Mouse (Mus musculus): Measurements from ENCODE around the gene Ipo4.

Gene Ipo4

DNA sequence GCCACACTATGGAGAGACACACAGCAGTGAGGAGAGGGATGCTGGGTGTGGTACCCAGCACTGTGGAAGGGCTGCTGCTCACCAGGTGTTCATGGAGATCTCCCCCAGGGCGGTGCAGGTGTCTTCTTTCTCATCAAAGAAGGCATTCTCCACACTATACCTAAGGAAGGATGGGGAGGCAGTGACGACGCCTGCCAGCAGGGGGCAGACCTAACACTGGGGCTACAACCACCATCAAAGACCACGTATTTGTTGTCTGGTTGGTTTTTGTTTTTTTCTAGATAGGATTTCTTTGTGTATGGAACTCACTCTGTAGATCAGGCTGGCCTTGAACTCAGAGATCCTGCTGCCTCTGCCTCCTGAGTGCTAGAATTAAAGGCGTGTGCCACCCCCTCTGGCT lies 6.4 kb downstream of the Ipo4 start:
- DNase-seq (ENCODE audit: low spot score in 2 of 2), result peak; percentile 62 to 76

DNA sequence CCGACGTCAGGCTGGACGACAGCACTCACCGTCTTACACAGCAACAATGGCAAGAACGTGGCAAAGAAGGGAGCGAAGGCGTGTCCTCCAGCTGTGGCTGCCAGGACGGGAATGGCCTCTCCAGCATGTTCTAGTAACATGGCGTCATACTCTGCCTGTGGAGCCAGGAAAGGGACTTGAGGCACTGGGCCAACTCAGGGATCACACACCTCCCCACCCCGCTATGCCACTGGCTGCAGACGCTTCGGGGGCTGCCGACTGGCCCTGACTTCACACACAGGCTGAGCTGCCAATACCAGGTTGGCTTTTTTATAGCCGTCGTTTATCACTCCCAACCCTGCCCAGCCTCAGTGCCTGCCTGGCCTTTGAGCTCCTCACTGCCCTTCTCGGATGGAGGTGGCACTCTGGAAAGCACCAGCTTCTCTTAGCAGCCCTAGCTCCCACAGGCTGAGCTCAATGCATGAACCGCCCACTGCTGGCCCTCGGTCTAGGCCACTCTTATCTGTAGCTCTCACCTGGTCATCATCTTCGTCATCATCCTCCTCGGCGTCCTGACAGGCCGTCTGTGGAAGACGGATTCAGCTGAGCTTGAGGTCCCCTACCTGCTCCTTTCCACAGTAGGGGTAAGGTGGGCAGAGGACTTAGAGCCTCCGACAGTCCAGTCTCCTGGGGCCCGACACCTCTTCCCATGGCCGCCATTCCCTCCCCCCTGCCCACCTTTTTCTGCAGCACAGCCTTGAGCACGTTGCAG lies 7.5 kb downstream of the Ipo4 start:
- no peak for DNase-seq (ENCODE audit: low spot score in 2 of 2)

DNA sequence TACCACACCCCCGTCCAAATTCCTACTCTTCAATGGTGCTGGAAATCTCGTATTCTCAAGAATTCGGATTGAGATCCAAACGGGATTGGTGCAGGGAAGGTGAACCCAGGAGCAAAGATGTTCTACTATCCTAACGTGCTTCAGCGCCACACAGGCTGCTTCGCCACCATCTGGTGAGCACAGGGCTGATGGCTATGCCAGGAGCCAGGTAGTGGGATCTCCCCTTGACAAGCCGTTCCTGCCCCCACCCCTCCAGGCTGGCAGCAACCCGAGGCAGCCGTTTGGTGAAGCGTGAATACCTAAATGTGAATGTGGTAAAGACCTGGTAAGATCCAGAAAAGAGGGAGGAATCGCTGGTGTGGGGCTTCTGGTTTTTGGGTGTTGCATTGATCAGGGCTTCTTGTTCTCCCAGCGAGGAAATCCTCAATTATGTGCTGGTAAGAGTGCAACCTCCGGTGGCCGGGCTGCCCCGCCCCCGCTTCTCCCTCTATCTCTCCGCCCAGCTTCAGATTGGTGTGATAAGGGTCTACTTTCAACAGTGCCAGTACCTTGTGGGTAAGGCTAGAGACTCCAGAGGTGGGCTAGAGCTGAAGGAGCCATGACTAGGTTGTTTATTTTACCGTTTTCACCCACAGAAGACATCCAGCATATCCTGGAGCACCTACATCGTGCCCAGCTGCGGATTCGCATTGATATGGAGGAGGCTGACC lies 17.1 kb downstream of the Ipo4 start:
- no peak for DNase-seq (ENCODE audit: low spot score in 2 of 2)

DNA sequence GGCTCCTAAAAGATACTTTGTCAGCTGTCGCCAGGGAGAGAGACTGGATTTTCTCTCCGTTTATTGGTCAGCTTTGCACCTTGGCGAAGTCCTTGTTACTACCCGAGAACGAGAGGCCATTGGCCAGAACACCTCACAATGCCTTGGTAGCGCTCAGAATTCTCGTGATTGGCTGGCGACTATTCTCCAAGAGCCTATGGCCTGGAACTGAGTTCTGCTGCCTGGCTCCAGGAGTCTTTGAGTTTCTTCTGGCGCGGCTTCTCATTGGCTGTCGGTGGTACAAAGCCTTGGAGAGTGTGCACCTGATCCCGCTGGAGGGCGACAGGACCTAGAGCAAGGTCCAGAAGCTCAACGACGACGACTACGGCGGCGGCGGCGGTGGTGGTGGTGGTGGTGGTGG lies 17.9 kb downstream of the Ipo4 start, which contains the start of gene Rec8:
Gene Rec8, plus strand, starts transcription at position 216 of the 400 bp plus-strand sequence.
- peak; percentile 17 to 31 for DNase-seq (ENCODE audit: low spot score in 2 of 2)

DNA sequence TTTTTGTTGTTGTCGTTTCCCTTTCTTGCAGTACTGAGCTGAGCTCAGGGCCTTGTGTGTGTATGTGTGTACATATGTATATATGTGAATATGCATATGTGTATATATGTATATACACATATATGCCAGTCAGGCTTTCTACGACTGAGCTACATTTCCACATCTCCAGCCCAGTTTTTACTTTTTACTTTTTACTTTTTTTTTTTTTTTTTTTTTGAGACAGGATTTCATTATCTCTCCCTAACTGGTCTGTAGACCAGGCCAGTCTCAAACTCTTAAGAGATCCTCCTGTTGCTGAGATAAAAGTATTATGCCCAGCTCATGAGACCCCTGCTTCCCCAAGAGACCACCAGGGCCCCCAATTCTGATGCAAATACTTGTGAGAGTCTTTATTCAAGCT lies 18.9 kb downstream of the Ipo4 start:
- DNase-seq (ENCODE audit: low spot score in 2 of 2), result no peak

DNA sequence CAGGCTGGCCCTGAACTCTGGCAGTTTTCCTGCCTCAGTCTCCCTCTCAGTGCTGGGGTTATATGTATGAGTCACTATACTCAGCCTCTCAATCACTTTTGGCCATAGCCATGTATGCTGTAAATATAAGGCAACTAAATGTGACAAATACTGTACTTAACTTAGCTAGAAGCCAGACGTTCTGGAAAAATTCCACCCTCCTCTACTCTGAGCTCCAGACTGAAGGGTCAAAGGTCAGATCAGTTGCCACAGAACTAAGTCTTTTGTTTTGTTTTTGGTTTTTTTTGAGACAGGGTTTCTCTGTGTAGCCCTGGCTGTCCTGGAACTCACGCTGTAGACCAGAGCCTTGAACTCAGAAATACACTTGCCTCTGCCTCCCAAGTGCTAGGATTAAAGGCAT lies 19.9 kb downstream of the Ipo4 start:
- no peak for DNase-seq (ENCODE audit: low spot score in 2 of 2)

DNA sequence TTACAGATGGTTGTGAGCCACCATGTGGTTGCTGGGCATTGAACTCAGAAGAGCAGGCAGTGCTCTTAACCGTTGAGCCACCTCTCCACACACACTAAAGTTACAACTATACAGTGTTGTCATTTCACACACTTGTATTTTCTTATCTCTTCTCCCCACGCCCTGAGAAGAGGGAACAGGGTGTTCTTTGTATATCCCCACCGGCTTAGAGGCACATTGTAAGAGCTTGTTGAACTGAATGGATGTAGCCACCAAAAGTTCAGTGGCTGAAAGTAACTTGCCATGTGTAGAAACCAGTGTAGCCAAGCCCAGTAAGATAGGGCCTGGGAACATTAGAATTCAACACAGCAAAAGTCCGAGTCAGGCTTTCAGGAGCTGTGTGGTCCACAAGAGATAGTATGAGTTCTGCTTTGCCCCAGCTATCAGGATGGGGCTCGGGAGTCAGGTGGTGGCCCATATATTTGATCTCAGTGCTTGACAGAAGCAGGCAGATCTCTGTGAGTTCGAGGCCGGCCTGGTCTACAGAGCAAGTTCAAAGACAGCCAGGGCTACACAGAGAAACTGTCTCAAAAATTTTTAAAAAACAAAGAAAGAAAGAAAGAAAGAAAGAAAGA lies 21.1 kb downstream of the Ipo4 start:
- DNase-seq (ENCODE audit: low spot score in 2 of 2), result no peak

DNA sequence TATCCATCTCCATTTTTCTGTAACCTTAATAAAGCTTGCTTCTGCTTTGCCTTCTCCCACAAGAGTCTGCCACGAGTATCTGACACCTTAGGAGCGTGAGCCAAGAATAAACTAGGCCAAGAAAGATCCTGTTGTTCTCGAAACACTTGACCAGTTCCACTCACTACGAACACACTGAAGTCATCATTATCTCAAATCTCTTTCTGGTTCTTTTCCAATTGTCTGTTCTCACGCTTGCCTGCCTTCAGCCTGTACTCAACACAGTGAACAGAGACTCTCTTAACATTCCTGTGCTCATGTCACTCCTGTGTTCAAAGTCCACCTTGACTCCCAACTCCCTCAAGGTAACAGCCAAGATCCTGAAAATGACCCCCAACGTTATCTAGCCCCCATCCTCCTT lies 22.4 kb downstream of the Ipo4 start:
- DNase-seq (ENCODE audit: low spot score in 2 of 2), result no peak

DNA sequence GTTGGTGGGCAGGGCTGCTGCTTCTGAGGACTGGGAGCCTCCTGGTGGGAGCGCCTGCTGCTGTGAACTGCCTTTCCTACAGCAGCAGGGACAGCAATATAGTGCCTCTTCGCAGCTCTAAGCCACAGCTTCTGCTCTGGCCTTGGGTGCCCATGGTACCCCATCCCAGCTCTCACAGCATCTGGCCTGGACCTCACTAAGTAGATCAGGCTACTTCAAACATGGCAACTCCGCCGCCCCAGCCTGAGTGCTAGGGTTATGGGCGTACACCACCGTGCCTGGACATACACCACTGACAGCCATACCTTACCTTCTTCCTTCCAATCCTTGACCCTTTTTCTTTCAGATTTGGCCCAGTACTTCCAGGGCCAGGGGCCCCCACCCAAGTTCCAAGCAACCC lies 27.4 kb downstream of the Ipo4 start:
- no peak for DNase-seq (ENCODE audit: low spot score in 2 of 2)

DNA sequence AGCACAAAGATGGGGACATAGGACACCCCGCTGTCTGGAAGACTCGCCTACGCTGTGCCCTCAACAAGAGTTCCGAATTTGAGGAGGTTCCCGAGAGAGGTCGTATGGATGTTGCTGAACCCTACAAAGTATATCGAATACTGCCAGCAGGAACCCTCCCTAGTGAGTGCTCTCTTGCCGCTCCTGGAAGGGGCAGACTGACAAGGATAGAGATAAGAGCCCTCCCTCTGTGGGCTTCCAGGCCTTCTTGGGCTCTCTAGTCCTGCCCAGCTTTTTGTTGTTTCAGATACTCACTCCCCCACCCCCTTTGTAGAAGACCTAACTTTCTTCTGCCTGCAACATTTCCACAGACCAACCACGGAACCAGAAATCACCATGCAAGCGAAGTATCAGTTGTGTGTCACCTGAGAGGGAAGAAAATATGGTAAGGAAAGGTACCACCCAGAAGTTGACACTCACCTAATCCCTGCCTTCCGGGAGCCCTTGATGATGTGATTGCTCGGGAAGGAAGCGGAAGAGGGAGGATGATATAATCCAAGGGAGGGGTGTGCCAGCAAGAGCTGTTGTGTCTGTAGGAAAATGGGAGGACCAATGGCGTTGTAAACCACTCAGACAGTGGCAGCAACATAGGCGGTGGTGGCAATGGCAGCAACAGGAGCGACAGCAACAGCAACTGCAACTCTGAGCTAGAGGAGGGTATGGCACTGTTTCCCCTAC lies 29.9 kb downstream of the Ipo4 start:
- no peak for DNase-seq (ENCODE audit: low spot score in 2 of 2)

DNA sequence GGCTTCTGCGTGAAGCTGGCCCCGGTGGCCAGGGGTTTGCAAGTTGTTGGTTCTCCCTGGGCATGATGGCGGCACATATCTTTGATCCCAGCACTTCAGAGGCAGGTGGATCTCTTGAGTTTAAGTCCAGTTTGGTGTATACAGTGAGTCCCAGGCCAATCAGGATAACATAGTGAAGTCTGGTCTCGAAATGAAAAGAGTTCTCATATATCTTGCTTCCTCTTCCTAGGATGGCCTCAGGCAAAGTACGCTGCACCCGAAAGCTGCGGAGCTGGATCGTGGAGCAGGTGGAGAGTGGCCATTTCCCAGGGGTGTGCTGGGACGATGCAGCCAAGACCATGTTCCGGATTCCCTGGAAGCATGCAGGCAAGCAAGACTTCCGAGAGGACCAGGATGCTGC lies 30.9 kb downstream of the Ipo4 start:
- no peak for DNase-seq (ENCODE audit: low spot score in 2 of 2)

DNA sequence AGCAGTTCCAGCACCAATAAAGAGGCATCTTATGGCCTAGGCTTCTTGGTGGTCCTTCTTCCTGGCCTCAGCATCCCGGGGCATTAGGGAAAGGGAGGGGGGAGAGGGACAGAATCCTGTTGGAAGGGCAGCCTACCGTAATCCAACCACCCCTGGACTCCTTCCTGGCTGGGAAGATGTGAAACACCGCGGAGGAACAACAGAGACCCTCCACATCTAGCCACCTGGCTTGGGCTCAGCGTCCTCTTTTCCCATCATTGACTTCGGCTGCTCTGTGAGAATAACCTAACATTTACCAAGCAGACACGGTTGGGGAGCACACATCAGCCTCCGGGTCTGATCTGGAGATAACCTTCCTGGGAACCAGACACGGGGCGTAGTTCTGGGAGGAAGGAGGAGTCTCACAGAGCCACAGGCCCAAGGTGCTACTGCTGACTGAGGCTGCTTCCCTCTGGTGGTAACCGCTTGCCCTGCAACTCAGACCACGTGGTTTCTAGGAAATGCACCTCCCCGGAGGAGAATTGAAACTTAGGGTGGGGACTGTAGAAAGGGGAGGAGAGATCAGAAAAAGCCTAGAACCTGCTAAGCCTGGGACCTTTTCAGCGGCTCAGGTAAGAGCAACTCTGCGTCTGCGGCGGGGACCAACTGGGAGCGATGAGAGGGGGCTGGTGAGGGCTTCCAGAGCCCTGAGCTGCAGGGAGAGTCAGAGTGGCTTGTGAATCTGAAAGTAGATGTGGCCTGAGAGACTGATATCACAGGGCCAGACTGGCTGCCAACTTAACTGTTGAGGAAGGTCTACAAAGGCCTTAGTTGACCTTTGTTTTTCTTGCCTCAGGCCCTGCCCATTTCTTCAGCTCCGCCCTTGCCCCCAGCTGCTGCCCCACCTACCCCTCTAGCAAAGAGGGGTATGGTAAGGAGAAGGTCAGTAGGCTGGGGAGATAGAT lies 31.9 kb downstream of the Ipo4 start:
- peak; percentile 89 to 94 for DNase-seq (ENCODE audit: low spot score in 2 of 2)

DNA sequence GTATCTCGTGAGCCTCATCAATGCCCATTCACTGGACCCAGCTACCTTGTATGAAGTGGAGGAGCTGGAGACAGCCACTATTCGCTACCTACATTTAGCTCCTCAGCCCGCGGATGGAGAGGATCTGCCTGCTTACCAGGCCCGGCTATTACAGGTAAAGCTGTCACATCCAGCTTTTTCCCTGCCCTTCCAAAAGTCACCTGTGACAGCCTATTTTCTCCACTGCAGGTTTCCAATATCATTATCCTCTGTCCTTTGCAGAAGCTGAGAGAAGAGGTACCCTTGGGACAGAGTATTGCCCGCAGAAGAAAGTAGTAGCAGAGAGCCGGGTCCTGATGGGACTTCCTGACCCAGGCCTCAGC lies 32.5 kb downstream of the Ipo4 start, which contains the start of gene Irf9:
Gene Irf9, plus strand, starts transcription at position 301 of the 362 bp plus-strand sequence.
- no peak for DNase-seq (ENCODE audit: low spot score in 2 of 2)

DNA sequence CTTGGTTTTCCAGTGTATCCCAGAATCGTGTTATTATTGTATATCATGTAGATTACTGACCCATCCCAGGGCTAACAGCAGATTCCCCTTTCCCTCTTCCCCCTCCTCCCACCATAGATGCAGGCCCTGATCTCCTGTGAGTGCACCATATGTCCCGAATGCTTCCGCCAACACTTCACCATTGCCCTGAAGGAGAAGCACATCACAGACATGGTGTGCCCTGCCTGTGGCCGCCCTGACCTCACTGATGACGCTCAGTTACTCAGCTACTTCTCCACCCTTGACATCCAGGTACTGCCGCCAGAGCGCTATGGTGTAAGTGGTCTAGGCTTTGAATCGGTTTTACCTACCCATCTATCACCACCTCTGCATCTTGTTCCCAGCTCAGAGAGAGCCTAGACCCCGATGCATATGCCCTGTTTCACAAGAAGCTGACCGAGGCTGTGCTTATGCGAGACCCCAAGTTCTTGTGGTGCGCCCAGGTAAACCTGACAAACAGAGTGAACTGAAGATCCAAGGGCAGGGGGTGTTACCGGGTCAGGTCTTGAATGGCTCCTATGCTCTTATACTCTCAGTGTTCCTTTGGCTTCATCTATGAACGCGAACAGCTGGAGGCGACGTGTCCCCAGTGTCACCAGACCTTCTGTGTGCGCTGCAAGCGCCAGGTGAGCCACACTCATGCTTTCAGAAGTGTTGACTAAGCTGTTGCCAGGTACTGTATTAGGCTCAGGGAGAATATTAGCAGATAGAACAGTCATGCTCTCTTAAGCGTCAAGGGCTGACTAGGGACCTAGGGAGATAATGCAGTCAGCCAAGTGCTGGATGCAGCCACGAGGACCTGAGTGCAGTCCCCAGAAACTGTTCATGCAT lies 37.0 kb downstream of the Ipo4 start:
- DNase-seq (ENCODE audit: low spot score in 2 of 2), result no peak

DNA sequence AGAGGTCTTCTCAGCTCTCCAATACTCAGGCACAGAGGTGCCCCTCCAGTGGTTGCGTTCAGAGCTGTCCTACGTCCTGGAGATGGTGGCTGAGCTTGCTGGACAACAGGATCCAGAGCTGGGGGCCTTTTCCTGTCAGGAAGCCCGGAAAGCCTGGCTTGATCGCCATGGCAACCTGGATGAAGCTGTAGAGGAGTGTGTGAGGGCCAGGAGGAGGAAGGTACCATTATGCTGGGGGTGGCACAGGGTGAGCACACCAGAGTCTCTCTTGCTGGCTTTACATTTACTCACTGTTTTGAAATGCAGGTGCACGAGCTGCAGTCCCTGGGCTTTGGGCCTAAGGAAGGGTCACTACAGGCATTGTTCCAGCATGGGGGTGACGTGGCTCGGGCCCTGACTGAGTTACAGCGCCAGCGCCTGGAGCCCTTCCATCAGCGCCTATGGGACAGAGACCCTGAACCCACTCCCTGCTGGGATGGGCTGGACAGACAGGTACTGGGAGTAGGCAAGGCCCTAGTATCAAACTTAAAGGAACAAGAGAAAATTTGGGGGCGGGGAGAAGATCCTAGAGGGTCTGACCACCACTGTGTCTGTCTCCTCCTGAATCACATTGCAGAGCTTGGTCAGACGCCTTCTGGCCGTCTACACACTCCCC lies 39.6 kb downstream of the Ipo4 start:
- no peak for DNase-seq (ENCODE audit: low spot score in 2 of 2)

DNA sequence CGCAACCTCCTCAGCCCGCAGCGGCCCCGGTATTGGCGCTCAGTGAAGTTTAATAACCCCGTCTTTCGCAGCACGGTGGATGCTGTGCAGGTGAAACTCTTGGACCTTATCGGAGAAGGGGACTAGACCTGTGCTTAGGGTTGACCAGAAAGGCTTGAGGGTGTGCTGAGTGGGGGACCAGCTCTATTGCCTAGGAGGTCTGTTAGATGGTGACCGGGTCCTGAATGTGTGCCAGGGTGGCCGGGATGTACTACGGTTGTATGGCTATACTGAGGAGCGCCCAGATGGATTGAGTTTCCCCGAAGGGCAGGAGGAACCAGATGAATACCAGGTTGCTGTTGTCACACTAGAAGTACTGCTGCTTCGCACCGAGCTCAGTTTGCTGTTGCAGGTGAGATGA lies 43.5 kb downstream of the Ipo4 start:
- no peak for DNase-seq (ENCODE audit: low spot score in 2 of 2)

DNA sequence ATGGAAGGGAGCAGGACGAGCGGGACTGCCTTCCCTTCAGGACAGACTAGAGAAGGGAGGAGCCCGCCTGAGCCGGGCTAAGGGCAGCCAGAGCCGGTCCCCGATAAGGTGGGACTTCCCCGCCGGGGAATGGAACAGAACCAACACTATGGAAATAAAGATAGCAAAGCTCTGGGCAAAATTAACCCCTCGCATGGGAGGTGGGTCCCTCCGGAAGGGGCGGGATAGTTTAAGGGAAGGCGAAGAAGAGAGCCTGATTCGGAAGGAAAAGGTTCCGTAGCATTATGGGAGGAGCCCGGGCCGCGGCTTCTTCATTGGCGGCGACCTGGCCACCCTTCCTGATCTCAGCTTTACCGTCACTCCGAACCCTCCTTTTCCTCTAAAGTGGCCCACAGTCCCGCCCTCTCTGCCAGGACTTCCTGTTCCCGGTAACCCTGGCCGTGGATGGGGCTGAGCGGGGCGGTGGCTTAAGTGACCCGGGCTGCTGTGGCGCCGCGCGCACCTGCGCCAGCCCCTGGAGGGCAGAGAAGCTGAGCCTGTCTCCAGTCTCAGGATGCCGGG lies 44.3 kb downstream of the Ipo4 start, which contains the start of gene Rnf31:
Gene Rnf31, plus strand, starts transcription at position 378 of the 561 bp plus-strand sequence.
- DNase-seq (ENCODE audit: low spot score in 2 of 2), result peak; percentile 78

DNA sequence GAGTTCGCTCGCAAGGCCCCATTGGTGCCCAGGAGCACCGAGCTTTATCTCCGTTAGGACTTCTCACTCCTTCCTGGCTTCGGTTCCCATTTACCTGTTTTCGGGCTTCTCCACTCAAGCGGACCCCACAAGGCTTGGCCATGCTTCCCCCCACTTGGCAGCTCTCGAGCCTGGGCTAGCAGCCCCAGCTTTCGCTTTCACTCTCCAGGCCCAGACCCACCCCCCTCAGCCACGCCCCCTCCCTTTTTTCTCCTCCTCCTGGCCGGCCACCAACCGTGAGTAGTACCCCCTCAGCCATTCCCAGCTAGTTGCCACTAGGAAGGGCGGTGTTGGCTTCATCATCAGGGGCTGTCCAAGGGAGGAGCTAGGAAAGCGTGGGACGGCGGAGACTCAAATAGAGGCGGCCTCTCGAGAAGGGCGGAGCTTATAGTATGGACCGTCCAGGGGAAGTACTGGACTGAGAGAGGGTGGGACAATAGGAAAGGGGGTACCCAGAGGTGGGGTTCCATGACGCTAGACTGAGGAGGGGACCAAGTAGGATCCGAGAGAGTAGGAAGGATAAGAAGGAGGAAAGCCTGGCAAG lies 44.9 kb downstream of the Ipo4 start, which contains the start of gene Psme2:
Gene Psme2, minus strand, starts transcription at position 366 of the 583 bp plus-strand sequence.
- DNase-seq (ENCODE audit: low spot score in 2 of 2), result peak; percentile 82 to 85
